Mouse (Mus musculus) forebrain, embryonic 11.5 days (tissue): ENCODE results near the gene Limch1. TPM values are rescaled to one million over a fixed set of nuclear protein-coding genes. Genes with fewer than 3 reads are reported as not detected.
A peak's percentile ranks its signal among the peaks of the same experiment; 100 is the strongest.

Experiments
- ATAC-seq: fragments of 200-750 bp; cut with Nextera tagmentation; replicated peaks from 2 replicates; pipeline ENCODE4 v1.8.0; 2017; ENCODE audit warnings: moderate TSS enrichment; ENCODE audit not compliant: low FRiP score
- DNase-seq: peaks from one replicate; pipeline ENCODE4 v3.0.0-alpha.2; 2017; ENCODE audit warnings: low spot score
- H3K27ac ChIP-seq: fragments of 300-500 bp; sonication (generic); 2 replicates; pipeline ENCODE4 v1.5.1; 2014; ENCODE audit warnings: low read depth, low read length
- H3K27me3 ChIP-seq: fragments of 300-500 bp; sonication (generic); 2 replicates; pipeline ENCODE4 v1.6.1; 2014; ENCODE audit warnings: mild to moderate bottlenecking, low read length, mixed read lengths; ENCODE audit not compliant: control insufficient read depth, insufficient read depth
- H3K36me3 ChIP-seq: fragments of 300-500 bp; sonication (generic); 2 replicates; pipeline ENCODE4 v1.6.1; 2014; ENCODE audit warnings: mild to moderate bottlenecking, low read length, moderate library complexity, mixed read lengths; ENCODE audit not compliant: control insufficient read depth, insufficient read depth
- H3K4me1 ChIP-seq: fragments of 300-500 bp; sonication (generic); replicated peaks from 2 replicates; pipeline ENCODE4 v1.6.1; 2014; ENCODE audit warnings: low read length, mixed read lengths; ENCODE audit not compliant: control insufficient read depth, insufficient read depth
- H3K4me2 ChIP-seq: fragments of 300-500 bp; sonication (generic); 2 replicates; pipeline ENCODE4 v1.6.1; 2014; ENCODE audit warnings: low read depth, mild to moderate bottlenecking, low read length, moderate library complexity, mixed read lengths; ENCODE audit not compliant: severe bottlenecking
- H3K4me3 ChIP-seq: fragments of 300-500 bp; sonication (generic); 2 replicates; pipeline ENCODE4 v1.5.1; 2014; ENCODE audit warnings: low read depth, low read length
- H3K9ac ChIP-seq: fragments of 300-500 bp; sonication (generic); 2 replicates; pipeline ENCODE4 v1.6.1; 2014; ENCODE audit warnings: low read length
- H3K9me3 ChIP-seq: fragments of 300-500 bp; sonication (generic); 2 replicates; pipeline ENCODE4 v1.6.1; 2016; ENCODE audit warnings: low read length, mixed read lengths; ENCODE audit not compliant: control insufficient read depth
- WGBS: fragments of 180-500 bp; shearing (Covaris S2); extraction: QIAGEN DNeasy Blood & Tissue Kit; methylation state at CpG from one replicate; pipeline ENCODE4 v1.1.7; 2014; 5-methylcytosine and 5-hydroxymethylcytosine counted together
- polyA plus RNA-seq: library from polyadenylated mRNA; unstranded; fragments of >200 nt; fragmentation: Nextera tagmentation; extraction: Ambion mirVana; gene quantifications from 2 replicates; pipeline ENCODE4 v1.2.1, GENCODE M21; 2014

The Limch1 gene
- polyA plus RNA-seq, 1 experiment from 2014 or later: 41.7 TPM

- 91% methylated on average over 3 of the region's 3 CpGs for WGBS
- Histone ChIP-seq H3K9ac (no peak overlapping the region), H3K9me3 (no peaks in the 10 kb centered on the region), H3K27ac (no peak overlapping the region), H3K4me1 (no peaks in the 10 kb centered on the region), H3K27me3 (no peaks in the 10 kb centered on the region), H3K36me3 (no peaks in the 10 kb centered on the region), H3K4me2 (no peak overlapping the region), H3K4me3 (no peak overlapping the region)
- ATAC-seq (no peak), DNase-seq (no peak)
These were observed 189.0 kb downstream of the Limch1 start for GRCm38 (mm10) chr5:66934585-66934984.

- no peak overlapping the region for H3K27ac ChIP-seq
- ATAC-seq: no peak
These were observed 191.7 kb downstream of the Limch1 start for GRCm38 (mm10) chr5:66937376-66937775.

GRCm38 (mm10) chr5:66941710-66942450 lies 196.3 kb downstream of the Limch1 start:
- Histone ChIP-seq H3K27ac (no peak overlapping the region), H3K4me2 (no peak overlapping the region)

More at GRCm38 (mm10) chr5:66937376-66937775, 191.7 kb downstream of the Limch1 start:
- H3K36me3 ChIP-seq: no peaks in the 10 kb centered on the region
- no peaks in the 10 kb centered on the region for H3K9me3 ChIP-seq
- WGBS: 60% methylated on average over 9 of the region's 9 CpGs
- H3K4me3 ChIP-seq: no peak overlapping the region
- H3K4me2 ChIP-seq: no peak overlapping the region
- H3K27me3 ChIP-seq: no peaks in the 10 kb centered on the region
- H3K9ac ChIP-seq: no peak overlapping the region
- no peaks in the 10 kb centered on the region for H3K4me1 ChIP-seq
- DNase-seq: no peak

GRCm38 (mm10) chr5:66942922-66943321 lies 197.3 kb downstream of the Limch1 start:
- Histone ChIP-seq H3K4me3 (no peak overlapping the region), H3K9ac (no peak overlapping the region), H3K4me2 (no peak overlapping the region), H3K36me3 (no peaks in the 10 kb centered on the region; the same call in 1 of the 2 replicates), H3K4me1 (no peaks in the 10 kb centered on the region), H3K27me3 (no peaks in the 10 kb centered on the region), H3K9me3 (no peaks in the 10 kb centered on the region), H3K27ac (no peak overlapping the region)
- ATAC-seq (no peak), DNase-seq (no peak)
- 92% methylated on average over 2 of the region's 2 CpGs for WGBS

More at GRCm38 (mm10) chr5:66941710-66942450, 196.3 kb downstream of the Limch1 start:
- H3K4me3 ChIP-seq: no peak overlapping the region
- 79% methylated on average over 8 of the region's 8 CpGs for WGBS
- H3K27me3 ChIP-seq: no peaks in the 10 kb centered on the region
- ATAC-seq: no peak
- no peak for DNase-seq
- H3K9ac ChIP-seq: no peak overlapping the region
- no peaks in the 10 kb centered on the region for H3K9me3 ChIP-seq
- no peaks in the 10 kb centered on the region for H3K4me1 ChIP-seq
- H3K36me3 ChIP-seq: no peaks in the 10 kb centered on the region; the same call in 1 of the 2 replicates

GRCm38 (mm10) chr5:66943521-66943920 lies 197.9 kb downstream of the Limch1 start:
- ATAC-seq: no peak
- no peak overlapping the region for H3K4me3 ChIP-seq
- H3K27me3 ChIP-seq: no peaks in the 10 kb centered on the region
- H3K9ac ChIP-seq: no peak overlapping the region
- H3K9me3 ChIP-seq: no peaks in the 10 kb centered on the region
- no peak for DNase-seq
- no peak overlapping the region for H3K27ac ChIP-seq
- no peaks in the 10 kb centered on the region for H3K4me1 ChIP-seq
- H3K36me3 ChIP-seq: no peaks in the 10 kb centered on the region; the same call in 1 of the 2 replicates
- WGBS: 85% methylated on average over 7 of the region's 7 CpGs
- no peak overlapping the region for H3K4me2 ChIP-seq

- Histone ChIP-seq H3K4me2 (no peak overlapping the region), H3K9ac (no peak overlapping the region), H3K27ac (no peak overlapping the region), H3K4me1 (no peaks in the 10 kb centered on the region), H3K27me3 (no peaks in the 10 kb centered on the region), H3K9me3 (no peaks in the 10 kb centered on the region), H3K36me3 (no peaks in the 10 kb centered on the region; the same call in 1 of the 2 replicates), H3K4me3 (no peak overlapping the region)
- 72% methylated on average over 6 of the region's 6 CpGs for WGBS
- DNase-seq (no peak), ATAC-seq (no peak)
These were observed 202.3 kb downstream of the Limch1 start for GRCm38 (mm10) chr5:66947958-66948357.

- no peak for DNase-seq
- H3K9ac ChIP-seq: no peak overlapping the region
- no peak overlapping the region for H3K4me2 ChIP-seq
- 50% methylated on average over 8 of the region's 8 CpGs for WGBS
- no peaks in the 10 kb centered on the region for H3K36me3 ChIP-seq
- no peaks in the 10 kb centered on the region for H3K9me3 ChIP-seq
- H3K4me3 ChIP-seq: no peak overlapping the region
- H3K27ac ChIP-seq: no peak overlapping the region
- no peaks in the 10 kb centered on the region for H3K27me3 ChIP-seq
- H3K4me1 ChIP-seq: no peaks in the 10 kb centered on the region
- peak; percentile 78 for ATAC-seq
These were observed 203.6 kb downstream of the Limch1 start for GRCm38 (mm10) chr5:66949098-66949692.

- Histone ChIP-seq H3K9ac (no peak overlapping the region), H3K9me3 (no peaks in the 10 kb centered on the region), H3K4me3 (no peak overlapping the region), H3K36me3 (no peaks in the 10 kb centered on the region), H3K4me2 (no peak overlapping the region), H3K27ac (no peak overlapping the region), H3K4me1 (no peaks in the 10 kb centered on the region), H3K27me3 (no peaks in the 10 kb centered on the region)
- 85% methylated on average over 3 of the region's 3 CpGs for WGBS
- DNase-seq: no peak
- no peak for ATAC-seq
These were observed 207.7 kb downstream of the Limch1 start for GRCm38 (mm10) chr5:66953375-66953774.
